Mouse (Mus musculus): ENCODE results near the gene Hoxb6. TPM values are rescaled to one million over a fixed set of nuclear protein-coding genes. Genes with fewer than 3 reads are reported as not detected.

The Hoxb6 gene
- polyA plus RNA-seq (2016; fragmentation: Nextera tagmentation; extraction: Ambion mirVana), result not detected in 2 replicates

- H3K4me3 ChIP-seq, result no peak within 1 kb of the TSS
- ATAC-seq (ENCODE audit: insufficient number of reproducible peaks, insufficient read depth, low FRiP score, low TSS enrichment), result no peak
- no peak within 1 kb of the TSS for H3K4me2 ChIP-seq (replicated peaks)
- H3K27ac ChIP-seq, result no peak within 1 kb of the TSS
- no peaks in the 10 kb centered on the region for H3K9me3 ChIP-seq
- H3K36me3 ChIP-seq, result no peaks in the 10 kb centered on the region
- H3K4me1 ChIP-seq, result no peaks in the 10 kb centered on the region
- WGBS, result 2% methylated on average over 22 of the region's 22 CpGs
- H3K9ac ChIP-seq, result no peak within 1 kb of the TSS
- H3K27me3 ChIP-seq, result peaks cover 96% of the 10 kb centered on the region
These were observed at the start of gene Hoxb6 for GRCm38 (mm10) chr11:96291681-96292564. Gene Hoxb6 (plus strand): TSS chr11:96292476.

- ATAC-seq (ENCODE audit: insufficient number of reproducible peaks, insufficient read depth, low FRiP score, low TSS enrichment), result no peak
- H3K27me3 ChIP-seq, result peaks cover 85% of the 10 kb centered on the region
- no peak overlapping the region for H3K27ac ChIP-seq
- H3K4me1 ChIP-seq, result no peaks in the 10 kb centered on the region
- no peaks in the 10 kb centered on the region for H3K9me3 ChIP-seq
- 2% methylated on average over 12 of the region's 14 CpGs for WGBS
- H3K36me3 ChIP-seq, result no peaks in the 10 kb centered on the region
- H3K4me2 ChIP-seq (replicated peaks), result no peak overlapping the region
- H3K9ac ChIP-seq, result no peak overlapping the region
- no peak overlapping the region for H3K4me3 ChIP-seq
These were observed 41.4 kb upstream of the Hoxb6 start for GRCm38 (mm10) chr11:96250901-96251300.

GRCm38 (mm10) chr11:96251480-96252031, 40.7 kb upstream of the Hoxb6 start:
- Histone ChIP-seq H3K4me1 (no peaks in the 10 kb centered on the region), H3K36me3 (no peaks in the 10 kb centered on the region), H3K4me2 (replicated peaks) (no peak overlapping the region), H3K27ac (no peak overlapping the region), H3K9ac (no peak overlapping the region), H3K9me3 (no peaks in the 10 kb centered on the region), H3K27me3 (peaks cover 92% of the 10 kb centered on the region), H3K4me3 (no peak overlapping the region)
- no peak for ATAC-seq (ENCODE audit: insufficient number of reproducible peaks, insufficient read depth, low FRiP score, low TSS enrichment)
- WGBS, result 2% methylated on average over 46 of the region's 46 CpGs

- Histone ChIP-seq H3K4me2 (replicated peaks) (no peak overlapping the region), H3K27ac (no peak overlapping the region), H3K9ac (no peak overlapping the region), H3K9me3 (no peaks in the 10 kb centered on the region), H3K27me3 (peaks cover 95% of the 10 kb centered on the region), H3K4me1 (no peaks in the 10 kb centered on the region), H3K36me3 (no peaks in the 10 kb centered on the region), H3K4me3 (no peak overlapping the region)
- WGBS, result 2% methylated on average over 12 of the region's 12 CpGs
- ATAC-seq (ENCODE audit: insufficient number of reproducible peaks, insufficient read depth, low FRiP score, low TSS enrichment), result no peak
These were observed 39.6 kb upstream of the Hoxb6 start for GRCm38 (mm10) chr11:96252541-96253120.

- Histone ChIP-seq H3K4me2 (replicated peaks) (no peak overlapping the region), H3K27ac (no peak overlapping the region), H3K9ac (no peak overlapping the region), H3K9me3 (no peaks in the 10 kb centered on the region), H3K36me3 (no peaks in the 10 kb centered on the region), H3K27me3 (peaks cover 99% of the 10 kb centered on the region), H3K4me3 (no peak overlapping the region), H3K4me1 (no peaks in the 10 kb centered on the region)
- WGBS, result 2% methylated on average over 11 of the region's 11 CpGs
- ATAC-seq (ENCODE audit: insufficient number of reproducible peaks, insufficient read depth, low FRiP score, low TSS enrichment), result no peak
These were observed 38.1 kb upstream of the Hoxb6 start for GRCm38 (mm10) chr11:96254221-96254620.

- H3K27me3 ChIP-seq, result peaks cover 99% of the 10 kb centered on the region
- H3K36me3 ChIP-seq, result no peaks in the 10 kb centered on the region
- no peak overlapping the region for H3K4me3 ChIP-seq
- ATAC-seq (ENCODE audit: insufficient number of reproducible peaks, insufficient read depth, low FRiP score, low TSS enrichment), result no peak
- 1% methylated on average over 39 of the region's 39 CpGs for WGBS
- no peak overlapping the region for H3K27ac ChIP-seq
- H3K4me2 ChIP-seq (replicated peaks), result no peak overlapping the region
- no peaks in the 10 kb centered on the region for H3K4me1 ChIP-seq
- no peak overlapping the region for H3K9ac ChIP-seq
- no peaks in the 10 kb centered on the region for H3K9me3 ChIP-seq
These were observed 36.9 kb upstream of the Hoxb6 start for GRCm38 (mm10) chr11:96255111-96255995.

- no peaks in the 10 kb centered on the region for H3K4me1 ChIP-seq
- H3K27ac ChIP-seq, result no peak overlapping the region
- peaks cover 99% of the 10 kb centered on the region for H3K27me3 ChIP-seq
- no peak overlapping the region for H3K9ac ChIP-seq
- ATAC-seq (ENCODE audit: insufficient number of reproducible peaks, insufficient read depth, low FRiP score, low TSS enrichment), result no peak
- WGBS, result 2% methylated on average over 14 of the region's 14 CpGs
- no peaks in the 10 kb centered on the region for H3K36me3 ChIP-seq
- H3K4me3 ChIP-seq, result no peak overlapping the region
- no peaks in the 10 kb centered on the region for H3K9me3 ChIP-seq
- H3K4me2 ChIP-seq (replicated peaks), result no peak overlapping the region
These were observed 36.3 kb upstream of the Hoxb6 start for GRCm38 (mm10) chr11:96255996-96256445.

GRCm38 (mm10) chr11:96257141-96257540, 35.1 kb upstream of the Hoxb6 start:
- WGBS, result 20% methylated on average over 2 of the region's 2 CpGs
- Histone ChIP-seq H3K9ac (no peak overlapping the region), H3K4me3 (no peak overlapping the region), H3K4me1 (no peaks in the 10 kb centered on the region), H3K4me2 (replicated peaks) (no peak overlapping the region), H3K9me3 (no peaks in the 10 kb centered on the region), H3K36me3 (no peaks in the 10 kb centered on the region), H3K27ac (no peak overlapping the region), H3K27me3 (peaks cover 99% of the 10 kb centered on the region)
- ATAC-seq (ENCODE audit: insufficient number of reproducible peaks, insufficient read depth, low FRiP score, low TSS enrichment), result no peak

- Histone ChIP-seq H3K9me3 (no peaks in the 10 kb centered on the region), H3K27me3 (peaks cover 99% of the 10 kb centered on the region), H3K9ac (no peak overlapping the region), H3K36me3 (no peaks in the 10 kb centered on the region), H3K4me2 (replicated peaks) (no peak overlapping the region), H3K4me3 (no peak overlapping the region), H3K27ac (no peak overlapping the region), H3K4me1 (no peaks in the 10 kb centered on the region)
- ATAC-seq (ENCODE audit: insufficient number of reproducible peaks, insufficient read depth, low FRiP score, low TSS enrichment), result no peak
- WGBS, result 3% methylated on average over 2 of the region's 2 CpGs
These were observed 33.2 kb upstream of the Hoxb6 start for GRCm38 (mm10) chr11:96259038-96259437.

- no peak overlapping the region for H3K4me2 ChIP-seq (replicated peaks)
- no peak for ATAC-seq (ENCODE audit: insufficient number of reproducible peaks, insufficient read depth, low FRiP score, low TSS enrichment)
- H3K27ac ChIP-seq, result no peak overlapping the region
- H3K4me3 ChIP-seq, result no peak overlapping the region
- WGBS, result 8% methylated on average over 1 of the region's 1 CpGs
- no peaks in the 10 kb centered on the region for H3K9me3 ChIP-seq
- H3K36me3 ChIP-seq, result no peaks in the 10 kb centered on the region
- H3K9ac ChIP-seq, result no peak overlapping the region
- peaks cover 99% of the 10 kb centered on the region for H3K27me3 ChIP-seq
- no peaks in the 10 kb centered on the region for H3K4me1 ChIP-seq
These were observed 32.8 kb upstream of the Hoxb6 start for GRCm38 (mm10) chr11:96259511-96259910.

- no peaks in the 10 kb centered on the region for H3K36me3 ChIP-seq
- no peak overlapping the region for H3K4me3 ChIP-seq
- no peak overlapping the region for H3K9ac ChIP-seq
- WGBS, result 1% methylated on average over 23 of the region's 23 CpGs
- no peak overlapping the region for H3K4me2 ChIP-seq (replicated peaks)
- H3K27me3 ChIP-seq, result peaks cover 100% of the 10 kb centered on the region
- no peak for ATAC-seq (ENCODE audit: insufficient number of reproducible peaks, insufficient read depth, low FRiP score, low TSS enrichment)
- H3K4me1 ChIP-seq, result no peaks in the 10 kb centered on the region
- no peaks in the 10 kb centered on the region for H3K9me3 ChIP-seq
- no peak overlapping the region for H3K27ac ChIP-seq
These were observed 31.8 kb upstream of the Hoxb6 start for GRCm38 (mm10) chr11:96260310-96260970.
